Mouse (Mus musculus): ENCODE measurements around the gene Tuba4a. TPM values are rescaled to one million over a fixed set of nuclear protein-coding genes. Genes with fewer than 3 reads are reported as not detected.
"Not testable (repeated sequence)": the region's sequence is repeated elsewhere in the genome, so short reads cannot be mapped to it uniquely, and the experiment has no call there.

Tuba4a gene
- total RNA-seq, 2 experiments from 2014 or later = 486 to 515 TPM

DNA sequence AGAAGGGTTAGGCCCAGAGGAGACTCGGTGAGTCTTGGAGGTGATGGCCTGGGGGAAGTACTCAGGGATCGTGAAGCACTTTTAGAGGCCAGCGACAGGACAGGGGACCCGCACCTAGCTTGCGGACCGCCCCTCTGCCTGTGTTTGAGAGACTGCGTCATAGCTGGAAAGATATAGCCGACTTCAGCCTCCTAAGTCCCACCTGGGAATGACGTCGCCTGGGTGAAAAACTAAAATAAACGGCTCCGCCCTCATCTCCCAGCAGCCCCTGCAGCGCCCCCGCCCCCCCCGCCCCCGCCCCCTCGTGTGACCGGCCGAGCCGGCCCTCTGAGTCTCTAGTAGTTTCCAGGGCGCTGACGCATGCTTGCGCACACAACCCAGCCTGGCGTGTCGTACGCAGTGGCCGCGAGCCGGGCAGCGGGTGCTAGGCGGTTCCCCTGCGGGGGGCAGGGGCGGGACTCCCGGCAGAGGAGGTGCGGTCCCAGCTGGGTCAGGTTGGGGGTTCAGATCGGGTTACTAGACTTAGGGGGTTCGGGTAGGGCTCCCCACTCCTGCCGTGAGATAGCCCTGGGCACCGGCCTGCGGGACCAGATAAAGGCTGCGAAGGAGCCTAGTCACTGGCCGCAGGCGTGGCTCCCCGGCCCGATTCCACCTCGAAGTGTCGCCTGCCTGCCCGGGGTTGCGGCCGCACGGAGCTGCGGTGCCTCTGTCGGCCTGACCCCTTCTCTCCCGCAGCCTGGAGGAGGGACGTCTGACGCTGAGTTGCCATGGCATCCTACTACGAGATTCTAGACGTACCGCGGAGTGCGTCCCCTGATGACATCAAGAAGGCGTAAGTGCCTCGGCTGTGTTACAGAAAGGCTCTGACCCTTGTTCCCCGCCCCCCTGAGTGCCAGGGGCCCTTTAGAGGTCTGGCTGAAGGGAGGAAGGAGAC lies 16.7 kb upstream of the Tuba4a start, which contains the start of gene Dnajb2:
Dnajb2 (plus strand) TSS at position 290 of the 934 bp plus-strand sequence.
- peak; percentile 59 to 80 for DNase-seq (ENCODE audit: low spot score in 2 of 2)

DNA sequence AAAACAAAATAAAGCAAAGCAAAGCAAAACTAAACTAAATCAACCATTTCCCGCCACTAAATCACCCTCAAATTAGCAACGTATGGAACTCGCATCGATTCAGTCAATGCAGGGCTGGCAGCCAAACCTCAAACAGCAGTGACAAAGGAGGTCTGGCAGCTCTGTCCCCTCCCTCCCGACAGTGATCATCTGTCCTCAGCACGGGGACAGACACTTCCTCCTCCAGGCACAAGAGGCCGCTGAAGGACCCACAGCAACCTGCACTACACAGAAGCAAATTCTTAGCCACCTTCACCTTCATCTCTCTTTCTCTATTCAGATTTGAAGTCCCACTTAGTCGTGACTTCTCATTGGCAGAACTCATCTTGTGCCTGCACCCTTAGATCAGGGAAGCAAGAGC lies 14.9 kb upstream of the Tuba4a start:
- peak in 1 of 2 experiments; percentile 50 for DNase-seq (ENCODE audit: low spot score in 2 of 2)

DNA sequence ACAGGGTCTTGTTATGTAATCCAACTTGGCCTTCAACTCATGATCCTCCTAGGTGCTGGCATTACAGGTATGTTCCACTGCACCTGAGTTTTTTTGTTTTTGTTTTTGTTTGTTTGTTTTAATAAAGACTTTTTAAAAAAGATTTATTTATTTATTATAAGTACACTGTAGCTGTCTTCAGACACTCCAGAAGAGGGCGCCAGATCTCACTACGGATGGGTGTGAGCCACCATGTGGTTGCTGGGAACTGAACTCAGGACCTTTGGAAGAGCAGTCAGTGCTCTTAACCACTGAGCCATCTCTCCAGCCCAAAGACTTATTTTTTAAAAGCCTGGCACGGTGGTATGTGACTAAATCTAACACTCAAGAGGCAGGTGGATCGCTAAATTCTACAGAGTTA lies 12.8 kb upstream of the Tuba4a start:
- DNase-seq (ENCODE audit: low spot score in 2 of 2) = not testable (repeated sequence)

DNA sequence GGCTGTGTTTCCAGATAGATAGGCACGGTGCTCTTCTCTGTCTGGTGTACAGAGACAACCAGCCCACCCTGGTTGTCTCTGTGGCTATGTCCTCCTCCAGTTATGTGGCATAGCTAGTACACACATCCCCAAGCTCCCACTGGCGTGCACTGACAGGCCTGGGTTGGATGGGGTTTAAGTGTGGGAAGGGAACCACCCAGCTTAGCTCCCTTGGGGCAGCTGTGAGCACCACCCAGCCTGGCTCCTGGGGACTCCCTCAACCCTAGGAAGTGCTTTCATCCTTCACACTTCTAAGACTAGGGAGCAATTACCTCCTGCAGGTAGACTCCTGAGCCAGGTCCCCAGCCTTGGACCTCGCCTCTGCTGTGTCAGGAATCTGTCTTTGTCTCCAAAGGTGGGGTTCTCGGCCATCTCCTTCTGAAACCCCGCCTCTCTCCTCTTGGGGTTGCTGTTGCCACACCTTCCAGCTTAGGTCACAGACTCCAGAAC lies 12.0 kb upstream of the Tuba4a start, which contains the start of gene A630095N17Rik:
A630095N17Rik (minus strand) TSS at position 439 of the 489 bp plus-strand sequence.
- no peak for DNase-seq (ENCODE audit: low spot score in 2 of 2)

DNA sequence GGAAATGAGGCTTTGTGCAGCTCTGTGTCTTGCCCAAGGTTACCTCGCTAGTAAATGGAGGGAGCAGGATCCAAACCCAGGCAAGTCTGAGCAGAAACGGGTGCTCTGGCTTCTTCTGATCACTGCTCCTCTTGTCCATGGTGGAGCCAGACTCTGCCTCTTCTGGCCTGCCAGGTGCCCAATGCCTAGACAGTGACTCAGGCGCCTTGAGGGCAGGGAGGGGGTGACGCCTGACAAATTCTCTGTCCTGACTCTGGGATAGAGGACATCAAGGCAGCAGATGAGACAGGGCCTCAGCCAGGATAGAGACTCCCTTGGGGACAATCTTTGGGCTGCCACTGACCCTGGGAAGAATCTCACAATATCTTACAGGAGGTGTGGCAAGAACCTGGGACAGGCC lies 11.6 kb upstream of the Tuba4a start:
- peak in 1 of 2 experiments; percentile 5 for DNase-seq (ENCODE audit: low spot score in 2 of 2)

DNA sequence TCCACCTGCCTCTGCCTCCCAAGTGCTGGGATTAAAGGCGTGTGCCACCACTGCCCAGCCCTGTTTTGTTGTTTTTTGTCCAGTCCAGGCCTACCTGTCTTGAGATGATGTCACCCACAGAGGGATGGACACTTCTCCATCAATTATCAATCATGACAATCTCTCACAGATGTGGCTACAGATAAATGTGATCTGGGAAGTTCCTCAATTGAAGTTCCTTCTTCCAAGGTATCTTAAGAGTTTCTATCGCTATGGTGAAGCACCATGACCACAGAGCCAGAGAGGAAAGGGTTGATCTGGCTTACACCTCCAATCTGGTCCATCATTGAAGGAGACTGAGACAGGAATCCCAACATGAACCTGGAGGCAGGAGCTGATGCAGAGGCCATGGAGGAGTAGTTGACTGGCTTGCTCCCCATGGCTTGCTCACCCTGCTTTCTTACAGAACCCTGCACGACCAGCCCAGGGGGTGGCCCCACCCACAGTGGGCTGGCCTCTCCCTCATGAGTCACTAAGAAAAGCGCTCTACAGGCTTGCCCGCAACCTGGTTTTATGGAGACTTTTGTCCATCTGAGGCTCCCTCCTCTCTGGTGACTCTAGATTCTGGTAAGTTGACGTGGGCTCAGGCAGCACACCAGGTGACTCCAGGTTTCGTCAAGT lies 10.8 kb upstream of the Tuba4a start:
- peak in 1 of 2 experiments; percentile 6 for DNase-seq (ENCODE audit: low spot score in 2 of 2)

DNA sequence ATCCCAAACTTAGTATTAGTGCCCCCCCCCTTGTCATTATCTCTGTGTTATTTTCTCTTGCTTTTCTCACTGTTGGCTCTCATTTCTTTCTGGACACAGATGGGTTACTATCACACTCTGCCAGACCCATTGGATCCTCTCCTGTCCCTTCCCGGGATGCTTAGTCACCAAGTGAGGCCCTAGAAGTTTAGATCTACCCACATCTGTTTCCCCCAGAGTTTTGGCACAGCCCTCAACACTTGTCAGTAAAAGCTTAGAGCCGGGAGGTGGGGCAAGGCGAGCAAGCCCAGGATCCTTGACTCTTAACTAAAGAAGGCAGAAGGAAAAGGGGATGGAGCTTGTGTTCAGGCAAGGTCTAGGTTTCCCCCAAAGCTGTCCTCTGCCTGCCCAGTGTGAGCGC lies 9.5 kb upstream of the Tuba4a start:
- no peak for DNase-seq (ENCODE audit: low spot score in 2 of 2)

DNA sequence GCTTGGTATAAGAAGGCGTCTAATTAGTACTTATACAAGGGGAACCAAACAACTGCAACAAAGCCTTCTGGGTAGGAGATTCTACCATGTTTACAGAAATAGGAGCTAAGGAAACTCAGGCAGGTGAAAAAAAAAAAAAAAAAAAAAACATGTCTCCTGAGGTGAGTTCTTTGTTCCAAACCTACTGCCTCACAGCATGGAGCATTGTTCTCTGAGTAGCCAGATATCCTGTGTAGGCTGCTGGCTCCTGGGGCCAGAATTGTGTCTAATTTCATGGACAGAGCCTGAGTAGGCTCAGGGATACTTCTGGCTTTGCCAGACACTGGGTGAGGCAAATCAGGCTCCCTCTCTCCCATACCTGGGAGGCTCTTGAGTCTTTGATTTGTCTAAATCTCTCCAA lies 8.0 kb upstream of the Tuba4a start:
- DNase-seq (ENCODE audit: low spot score in 2 of 2) = no peak

DNA sequence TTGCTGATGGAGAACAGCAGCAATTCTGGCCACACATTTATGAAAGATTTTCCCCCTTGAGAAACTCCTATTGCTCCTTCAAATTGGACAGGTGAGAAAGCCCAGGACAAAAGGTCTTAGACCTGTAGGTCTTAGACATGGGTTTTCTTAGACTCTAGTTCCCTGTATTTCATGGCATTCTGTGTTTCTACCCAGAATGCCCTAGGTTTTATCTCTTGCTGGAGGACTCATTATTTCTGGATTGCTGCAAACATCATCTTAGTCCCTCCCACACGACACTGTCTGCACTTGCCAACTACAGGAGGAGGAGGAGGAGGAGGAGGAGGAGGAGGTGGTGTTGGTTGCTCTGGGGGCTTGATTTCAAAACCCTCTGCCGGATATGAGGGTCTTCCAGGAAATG lies 6.5 kb upstream of the Tuba4a start:
- no peak for DNase-seq (ENCODE audit: low spot score in 2 of 2)

DNA sequence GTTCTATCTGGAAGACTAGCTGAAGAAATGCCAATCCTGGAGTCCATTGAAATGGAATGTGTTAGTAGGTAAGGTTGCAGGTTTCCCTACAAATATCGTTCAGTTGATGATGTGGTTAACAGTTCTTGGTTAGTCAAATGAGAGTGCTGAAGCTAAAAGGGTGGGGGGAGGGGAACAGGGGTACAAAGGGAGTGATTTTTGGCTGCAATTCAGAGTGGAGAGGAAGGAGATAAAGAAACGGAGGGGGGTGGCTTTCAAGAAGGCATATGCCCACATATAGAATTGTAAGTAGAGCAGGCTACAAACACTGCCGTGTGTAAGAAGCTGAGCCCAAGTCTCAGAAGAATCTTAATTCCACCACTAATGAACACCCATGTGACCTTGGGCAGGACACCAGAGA lies 5.8 kb upstream of the Tuba4a start:
- no peak for DNase-seq (ENCODE audit: low spot score in 2 of 2)

DNA sequence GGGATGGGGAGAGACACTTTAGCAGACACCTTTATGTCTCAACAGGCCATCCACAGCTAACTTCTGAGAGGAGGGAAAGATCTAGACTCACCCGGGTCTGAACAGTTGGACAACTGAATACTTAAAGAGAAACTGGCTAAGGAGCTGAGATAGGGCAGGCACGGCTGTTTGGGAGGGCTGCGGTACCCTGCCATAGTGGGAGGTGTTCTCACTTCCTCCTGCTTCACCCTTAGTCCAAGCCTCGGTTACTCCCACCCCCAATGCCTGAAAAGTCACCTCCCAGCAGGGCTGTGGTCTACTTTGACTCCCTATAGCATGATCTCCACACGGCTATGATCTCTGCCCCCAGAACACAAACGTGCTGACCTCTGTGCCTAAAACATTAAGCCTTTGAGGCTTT lies 3.9 kb upstream of the Tuba4a start:
- no peak for DNase-seq (ENCODE audit: low spot score in 2 of 2)

DNA sequence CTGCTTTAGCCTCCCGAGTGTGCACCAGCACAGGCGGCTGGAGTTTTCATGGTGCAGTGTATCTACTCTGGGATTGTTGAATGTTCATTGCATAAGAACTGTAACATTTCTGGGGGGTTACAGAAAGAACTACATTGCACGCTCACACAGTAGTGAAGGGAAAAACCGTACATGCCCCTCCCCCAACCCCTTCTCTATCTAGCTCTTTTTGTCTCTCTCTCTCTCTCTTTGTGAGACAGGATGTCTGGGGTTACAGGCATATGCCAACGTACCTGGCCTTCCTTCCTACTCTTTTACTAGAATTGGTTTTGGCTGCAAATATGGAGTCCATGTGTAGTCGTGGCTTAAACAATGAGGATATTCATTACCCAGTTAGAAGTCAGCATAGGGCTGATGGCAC lies 3.3 kb upstream of the Tuba4a start:
- DNase-seq (ENCODE audit: low spot score in 2 of 2) = no peak

DNA sequence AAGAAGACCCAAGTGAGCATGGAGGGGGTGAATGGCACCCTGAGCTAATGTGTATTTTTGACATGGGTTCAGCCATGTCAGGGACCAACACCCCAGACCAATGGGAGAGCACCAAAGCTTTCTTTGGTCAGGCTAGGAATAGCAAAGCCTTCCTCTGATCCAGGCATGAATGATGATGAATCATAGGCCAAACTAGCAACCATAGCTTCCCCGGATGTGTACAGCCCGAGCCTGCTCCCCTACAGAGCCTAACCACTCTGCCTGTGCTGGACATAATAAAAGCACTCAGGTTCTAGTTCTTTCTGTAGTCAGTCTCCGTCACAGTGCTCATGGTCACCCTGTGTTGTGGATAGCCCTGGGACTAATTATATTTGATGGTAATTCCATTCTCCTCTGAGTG lies 1.9 kb upstream of the Tuba4a start:
- no peak for DNase-seq (ENCODE audit: low spot score in 2 of 2)

DNA sequence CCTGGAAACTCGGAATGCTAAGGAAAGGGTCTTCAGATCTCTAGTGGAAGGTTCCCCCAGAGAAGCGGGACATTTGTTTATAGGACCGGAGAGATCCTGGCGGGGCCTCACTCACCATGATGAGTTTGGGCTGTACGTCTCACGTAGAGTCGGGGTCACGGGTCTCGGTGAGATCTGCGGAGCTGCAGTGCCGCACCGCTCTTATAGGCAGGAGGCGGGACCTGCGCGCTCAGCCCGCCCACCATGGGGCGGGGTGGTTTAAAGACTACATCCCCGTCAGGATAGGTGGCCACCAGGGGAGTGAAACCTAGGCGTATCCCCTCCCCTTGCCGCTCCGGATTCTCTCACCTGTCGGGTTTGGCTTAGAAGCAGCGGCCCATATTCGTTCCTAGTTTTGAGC lies 587 bp downstream of the Tuba4a start:
- DNase-seq (ENCODE audit: low spot score in 2 of 2) = peak in 1 of 2 experiments; percentile 69

DNA sequence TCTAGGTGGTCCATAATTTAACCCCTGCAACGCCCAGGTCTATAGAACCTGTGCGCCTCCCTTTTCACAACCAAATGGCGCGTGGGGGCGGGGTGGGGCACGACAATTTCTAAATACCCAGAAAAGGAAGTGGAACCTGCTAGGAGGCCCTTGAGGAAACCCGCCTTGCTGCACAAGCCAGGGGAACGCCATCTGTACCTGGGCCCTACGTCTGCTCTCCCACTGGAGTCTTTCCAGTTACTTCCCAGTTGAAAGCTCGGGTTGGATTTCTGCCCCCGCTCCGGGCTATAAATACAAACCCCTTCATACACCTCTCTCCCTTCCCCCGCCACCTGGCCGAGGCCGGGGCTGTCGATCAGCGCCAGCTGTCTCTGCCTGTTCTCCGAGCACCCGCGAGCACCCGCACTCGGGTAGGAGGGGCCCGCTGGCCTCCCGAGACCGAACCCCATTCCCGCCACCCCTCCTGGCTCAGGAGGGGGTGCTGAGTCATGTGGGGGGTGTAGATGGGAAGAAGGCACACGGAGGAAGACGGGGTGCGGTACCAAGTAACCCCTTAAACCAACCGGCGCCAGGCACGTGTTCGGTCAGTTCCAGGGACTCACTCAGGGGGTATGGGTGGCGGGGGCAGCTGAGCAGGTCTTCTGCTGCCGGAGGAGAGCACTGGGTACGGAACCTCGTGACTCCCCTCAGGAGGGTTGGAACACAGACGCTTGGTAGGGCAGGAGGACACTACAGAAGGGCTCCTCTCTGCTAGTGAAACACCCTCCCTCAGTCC lies 1.3 kb downstream of the Tuba4a start:
- DNase-seq (ENCODE audit: low spot score in 2 of 2) = peak in 1 of 2 experiments; percentile 51

DNA sequence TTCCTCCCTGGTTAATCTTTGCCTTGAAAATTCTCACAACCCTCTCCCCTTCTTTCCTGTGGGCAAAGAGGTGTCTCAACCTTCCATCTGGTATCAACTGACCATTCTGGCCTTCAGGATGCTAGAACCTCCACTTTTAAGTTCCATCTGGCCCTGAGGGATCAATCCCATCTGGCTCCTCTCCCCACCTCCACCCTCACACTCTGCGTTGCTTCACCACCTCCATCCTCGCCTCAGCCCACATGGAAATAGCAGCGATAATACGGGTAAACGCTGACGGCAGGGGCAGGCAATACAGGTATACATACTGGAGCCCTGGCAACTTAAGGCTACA lies 1.8 kb downstream of the Tuba4a start:
- DNase-seq (ENCODE audit: low spot score in 2 of 2) = no peak

DNA sequence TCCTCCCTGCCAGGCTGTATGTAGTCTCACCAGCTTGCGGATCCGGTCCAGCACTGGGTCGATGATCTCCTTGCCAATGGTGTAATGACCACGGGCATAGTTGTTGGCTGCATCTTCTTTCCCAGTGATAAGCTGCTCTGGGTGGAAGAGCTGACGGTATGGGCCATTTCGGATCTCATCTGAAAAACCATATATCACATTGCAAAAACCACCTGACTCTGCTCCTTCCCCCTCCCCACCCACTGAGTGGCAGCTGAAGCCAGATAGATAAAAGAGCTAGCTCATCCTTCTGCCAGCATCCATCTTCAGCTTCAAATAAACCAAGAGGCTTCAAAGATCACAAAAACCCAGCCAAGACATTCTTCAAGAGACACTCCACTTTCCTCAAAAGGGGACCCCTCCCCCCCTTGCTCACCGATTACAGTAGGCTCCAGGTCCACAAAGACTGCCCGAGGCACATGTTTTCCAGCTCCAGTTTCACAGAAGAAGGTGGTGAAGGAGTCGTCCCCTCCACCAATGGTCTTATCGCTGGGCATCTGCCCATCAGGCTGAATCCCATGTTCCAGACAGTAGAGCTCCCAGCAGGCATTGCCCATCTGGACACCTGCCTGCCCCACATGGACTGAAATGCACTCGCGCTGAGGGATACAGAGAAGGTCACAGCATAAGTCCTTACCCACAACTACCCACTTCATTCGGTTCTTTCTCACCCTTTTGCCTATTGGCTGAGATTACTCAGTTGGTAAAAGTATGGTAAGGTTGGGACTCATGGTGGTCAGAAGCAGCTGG lies 2.7 kb downstream of the Tuba4a start:
- DNase-seq (ENCODE audit: low spot score in 2 of 2) = no peak

DNA sequence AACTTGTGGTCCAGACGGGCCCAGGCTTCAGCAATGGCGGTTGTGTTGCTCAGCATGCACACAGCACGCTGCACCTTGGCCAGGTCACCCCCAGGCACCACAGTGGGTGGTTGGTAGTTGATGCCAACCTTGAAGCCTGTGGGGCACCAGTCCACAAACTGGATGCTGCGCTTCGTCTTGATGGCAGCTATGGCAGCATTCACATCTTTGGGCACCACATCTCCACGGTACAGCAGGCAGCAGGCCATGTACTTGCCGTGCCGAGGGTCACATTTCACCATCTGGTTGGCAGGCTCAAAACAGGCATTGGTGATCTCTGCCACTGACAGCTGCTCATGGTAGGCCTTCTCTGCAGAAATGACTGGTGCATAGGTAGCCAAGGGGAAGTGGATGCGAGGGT lies 3.9 kb downstream of the Tuba4a start:
- no peak for DNase-seq (ENCODE audit: low spot score in 2 of 2)

DNA sequence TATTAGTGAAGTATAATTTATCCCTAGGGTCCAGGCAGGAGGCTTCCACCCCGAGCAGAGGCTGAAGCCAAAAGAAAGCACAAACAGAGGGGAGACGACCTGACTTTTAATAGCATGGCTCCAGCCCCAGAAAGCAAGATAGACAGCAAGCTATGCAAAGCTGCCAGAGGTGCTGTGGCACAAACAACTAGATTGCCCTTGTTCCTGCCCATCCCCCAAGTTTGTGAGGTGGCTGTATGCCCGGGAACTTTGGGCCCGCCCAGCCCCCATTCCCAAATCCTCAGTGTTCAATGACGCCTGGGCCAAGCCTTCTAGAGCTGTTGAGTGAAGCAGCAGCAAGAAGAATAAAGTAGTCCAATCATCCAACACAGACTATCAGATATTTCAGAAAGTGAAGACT lies 4.8 kb downstream of the Tuba4a start:
- no peak for DNase-seq (ENCODE audit: low spot score in 2 of 2)

DNA sequence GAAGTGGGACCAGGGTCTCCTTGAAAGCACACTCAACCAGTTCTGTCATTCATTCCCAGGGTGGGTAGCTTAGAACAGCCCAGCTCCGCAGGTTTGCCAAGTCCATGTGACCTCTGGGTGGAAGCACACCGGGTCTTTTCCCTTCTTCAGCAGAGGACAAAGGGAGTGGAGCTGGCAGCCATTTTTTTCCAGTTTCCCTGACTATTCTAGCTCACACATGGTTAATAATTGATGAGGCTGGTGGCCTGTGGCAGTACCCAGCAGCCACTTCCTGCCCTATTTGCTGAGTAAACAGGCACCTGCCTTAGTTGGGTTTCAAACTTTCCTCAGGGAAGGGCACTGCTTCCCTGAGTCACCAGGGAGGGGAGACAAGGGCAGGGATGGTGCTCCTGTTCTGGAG lies 5.2 kb downstream of the Tuba4a start:
- DNase-seq (ENCODE audit: low spot score in 2 of 2) = no peak

DNA sequence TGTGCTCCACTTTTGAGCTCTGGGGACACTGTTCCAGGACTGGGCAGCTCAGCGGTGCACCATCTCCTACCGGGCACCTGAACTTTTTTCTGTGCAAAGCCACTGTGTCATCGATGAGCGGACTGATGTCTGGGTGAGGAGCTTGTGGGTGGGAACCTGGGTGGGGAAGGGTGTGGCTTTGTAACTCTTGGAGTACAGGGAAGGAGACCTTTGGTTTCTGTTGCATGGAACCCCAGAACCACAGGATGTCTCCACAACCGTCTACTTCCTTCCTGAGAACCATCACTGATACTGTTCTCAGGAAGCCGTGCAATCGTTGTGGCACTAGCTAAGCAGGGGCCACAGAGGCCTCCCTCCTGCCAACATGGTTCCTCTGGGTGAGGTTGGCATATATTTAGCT lies 6.6 kb downstream of the Tuba4a start:
- DNase-seq (ENCODE audit: low spot score in 2 of 2) = no peak

Data from gastrocnemius, postnatal 4 days (tissue).